Comparison of ENCODE assay signal across 8 mouse cellular contexts in the genomic region with DNA sequence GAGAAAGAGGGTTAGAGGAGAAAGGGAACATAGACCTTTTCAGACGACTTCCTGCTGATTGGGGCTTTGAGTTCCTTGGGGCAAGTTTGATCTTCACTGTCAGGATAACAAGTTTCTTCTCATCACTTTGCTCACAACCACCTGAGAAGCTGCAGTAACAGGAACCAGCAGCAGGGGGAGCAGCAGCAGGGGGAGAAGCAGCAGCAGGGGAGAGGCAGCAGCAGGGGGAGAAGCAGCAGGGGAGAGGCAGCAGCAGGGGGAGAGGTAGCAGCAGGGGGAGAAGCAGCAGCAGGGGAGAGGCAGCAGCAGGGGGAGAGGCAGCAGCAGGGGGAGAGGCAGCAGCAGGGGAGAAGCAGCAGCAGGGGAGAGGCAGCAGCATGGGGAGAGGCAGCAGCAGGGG. TPM values are rescaled to one million over a fixed set of nuclear protein-coding genes. Genes with fewer than 3 reads are reported as not detected.
DNase-seq lines count a peak whose midpoint lies in the region; ATAC-seq and TF ChIP-seq lines count a peak whose summit lies in the region.
"Had no signal": no experiment of that assay in that cellular context is flagged by ENCODE, and none has a peak within 500 bp of the region (broad histone marks: within the 10 kb centered on the region; RNA-seq: fewer than 3 reads in every experiment).

No protein-coding gene starts in this region.

- 34% methylated on average over 1 of the region's 1 CpGs for WGBS in heart, embryonic 12.5 days

- no peak overlapping the region for H3K4me2 ChIP-seq in heart, embryonic 12.5 days

- peak; percentile 39; the same call in 1 of the 2 replicates for TF ChIP-seq CTCF in testis, adult 2 months (IDR thresholded peaks at IDR 0.05; ENCODE audit: control insufficient read depth, insufficient read depth, insufficient replicate concordance, low read depth, low read length)
- TF ChIP-seq CTCF in brain, embryonic 14.5 days (IDR thresholded peaks at IDR 0.05; ENCODE audit: borderline replicate concordance, extremely low read depth, insufficient read depth, insufficient read length), result peak; percentile 44; the same call in 1 of the 2 replicates

- intact Hi-C loops in heart, postnatal 14 days (cut with DNase I), result no loop called here

- H3K9ac ChIP-seq in heart, embryonic 12.5 days, result no peak overlapping the region

- H3K36me3 ChIP-seq in heart, embryonic 12.5 days, result no peaks in the 10 kb centered on the region
- H3K36me3 ChIP-seq in testis, adult 2 months (ENCODE audit: control insufficient read depth, insufficient read depth, low read length), result no peaks in the 10 kb centered on the region

- DNase-seq in heart, postnatal 14 days, result peak; percentile 41 to 70
- no peak for DNase-seq in testis, postnatal 14 days (ENCODE audit: low spot score)
- peak; percentile 52 for DNase-seq in brain, embryonic 14.5 days (ENCODE audit: low read depth)
- peak; percentile 71 for DNase-seq in lung, postnatal 14 days
- DNase-seq in spleen, postnatal 4 days (ENCODE audit: low spot score in 2 of 2), result peak; percentile 40 to 77

- no peak for TF ChIP-seq POLR2A in testis, adult 2 months (IDR thresholded peaks at IDR 0.05; ENCODE audit: control insufficient read depth, low read depth, low read length)
- no peak for TF ChIP-seq POLR2A in brain, embryonic 14.5 days (IDR thresholded peaks at IDR 0.05; ENCODE audit: borderline replicate concordance, extremely low read depth, insufficient read depth, insufficient read length, poor library complexity, severe bottlenecking)

- no peak overlapping the region for H3K4me3 ChIP-seq in heart, embryonic 12.5 days
- no peak overlapping the region for H3K4me3 ChIP-seq in testis, adult 2 months (ENCODE audit: control insufficient read depth, low read depth, low read length)

- no peaks in the 10 kb centered on the region for H3K9me3 ChIP-seq in heart, embryonic 12.5 days (replicated peaks)

- H3K4me1 ChIP-seq in heart, embryonic 12.5 days (replicated peaks), result peaks cover 5% of the 10 kb centered on the region; the same call in 1 of the 2 replicates
- no peaks in the 10 kb centered on the region; the same call in 1 of the 2 replicates for H3K4me1 ChIP-seq in testis, adult 2 months (ENCODE audit: control insufficient read depth, insufficient read depth, low read length)

- peaks cover 43% of the 10 kb centered on the region for H3K27me3 ChIP-seq in heart, embryonic 12.5 days (replicated peaks)
- no peaks in the 10 kb centered on the region; the same call in 1 of the 2 replicates for H3K27me3 ChIP-seq in testis, adult 2 months (ENCODE audit: control insufficient read depth, insufficient read depth, low read length)

- no peak overlapping the region for H3K27ac ChIP-seq in heart, embryonic 12.5 days (ENCODE audit: poor library complexity, severe bottlenecking)
- no peak overlapping the region for H3K27ac ChIP-seq in testis, adult 2 months (ENCODE audit: control insufficient read depth, insufficient read depth, low read depth, low read length)

- no peak for ATAC-seq in heart, embryonic 12.5 days (ENCODE audit: insufficient number of reproducible peaks, low FRiP score)

RNA-seq across cellular contexts. Expression of a gene that starts 19.0 kb away (rescaled TPM):
- total RNA-seq in heart, postnatal 14 days (2021), result 100 to 1,000 TPM; 199 to 202 TPM
- polyA plus RNA-seq in heart, embryonic 12.5 days (2016; fragmentation: Nextera tagmentation; extraction: Ambion mirVana), result 6.6 and 6.7 TPM in 2 replicates
- 0.28 and 0.67 TPM in 2 replicates for polyA plus RNA-seq in testis, adult 2 months (2012; rRNA removed)
- 0.07 and 0.10 TPM in 2 replicates for polyA plus RNA-seq in brain, embryonic 14.5 days (2012; rRNA removed)
- total RNA-seq: left cerebral cortex, postnatal 14 days had no signal

RNA-seq across cellular contexts. Expression of a gene that starts 32.3 kb away (rescaled TPM):
- under 1 TPM; 0.83 to 0.96 TPM for total RNA-seq in heart, postnatal 14 days (2021)
- 0.37 and 0.89 TPM in 2 replicates for polyA plus RNA-seq in heart, embryonic 12.5 days (2016; fragmentation: Nextera tagmentation; extraction: Ambion mirVana)
- 17.4 and 18.5 TPM in 2 replicates for polyA plus RNA-seq in testis, adult 2 months (2012; rRNA removed)
- 0.40 and 0.42 TPM in 2 replicates for polyA plus RNA-seq in brain, embryonic 14.5 days (2012; rRNA removed)
